Mouse (Mus musculus): Measurements from ENCODE around the gene Canx.

- TF ChIP-seq CTCF (IDR thresholded peaks at IDR 0.05; ENCODE audit: low read depth, low read length) (no peak), POLR2A (IDR thresholded peaks at IDR 0.05; ENCODE audit: borderline replicate concordance, low read depth, low read length) (peak; percentile 76)
These were observed at the start of gene Canx for GRCm38 (mm10) chr11:50325496-50326301.

All from bone marrow macrophage, adult 2 months (primary cell).